Mouse (Mus musculus): Measurements from ENCODE around the gene Mdga2. TPM values are rescaled to one million over a fixed set of nuclear protein-coding genes. Genes with fewer than 3 reads are reported as not detected.

Gene Mdga2
- 3.0 and 3.2 TPM in 2 replicates for polyA plus RNA-seq (2015; fragmentation: Nextera tagmentation; extraction: Ambion mirVana)

DNA sequence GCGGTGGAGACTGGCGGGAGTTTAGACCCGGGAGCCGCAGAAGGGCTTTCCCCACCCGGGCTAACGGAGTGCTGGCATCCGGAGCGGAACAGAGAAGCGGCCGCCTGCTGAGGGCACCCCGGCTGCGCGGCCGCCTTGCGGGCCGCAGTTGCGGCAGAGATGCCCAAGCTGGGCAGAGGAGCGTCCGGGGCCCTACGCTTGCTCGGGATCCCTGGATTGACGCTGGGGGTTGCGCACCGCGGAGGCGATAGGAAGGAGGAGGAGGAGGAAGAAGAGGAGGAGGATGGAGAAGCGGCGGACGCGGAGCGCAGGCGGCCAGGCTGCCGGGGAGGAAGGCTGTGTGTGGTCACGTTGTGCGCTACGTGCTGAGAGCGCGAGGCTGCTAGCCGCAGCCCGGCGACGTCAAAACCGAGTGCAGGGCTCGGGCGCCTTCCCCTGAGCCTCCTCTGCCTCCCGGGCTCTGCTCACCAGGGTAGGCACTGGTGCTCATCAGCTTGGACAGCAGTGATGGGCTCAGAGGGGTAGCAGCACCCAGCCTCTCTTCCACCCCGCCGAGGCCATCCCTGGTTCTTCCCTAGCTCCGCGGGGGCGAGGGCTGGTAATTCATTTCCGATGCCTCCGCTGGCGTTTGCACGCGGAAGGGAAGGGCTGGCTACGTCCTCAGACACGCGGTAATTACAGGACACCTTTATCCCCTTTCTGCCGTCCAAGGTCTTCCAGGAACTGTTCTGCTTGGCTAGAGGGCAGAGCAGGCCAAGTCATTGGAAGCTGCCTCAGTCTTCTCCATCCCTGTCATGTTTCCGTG, at the start of gene Mdga2:
Gene Mdga2, minus strand, starts transcription at position 329 of the 805 bp plus-strand sequence.

Data from adrenal gland, postnatal 0 days (tissue).